Mouse (Mus musculus) MEL (cell line): ENCODE measurements around the gene Foxk2. TPM values are rescaled to one million over a fixed set of nuclear protein-coding genes. Genes with fewer than 3 reads are reported as not detected.

ENCODE experiments used
- DNase-seq: peaks from one replicate; pipeline ENCODE4 v3.0.0; 2011; ENCODE audit warnings: low read depth, low spot score
- H3K27ac ChIP-seq: 2 replicates; pipeline ENCODE4 v1.5.1; 2012; ENCODE audit warnings: low read depth, mild to moderate bottlenecking, control low read depth, low read length, moderate library complexity; ENCODE audit not compliant: control insufficient read depth
- H3K27me3 ChIP-seq, 2 experiments: fragments of 150-350 bp in 1 of 2; sonication (generic) in 1 of 2; 2 replicates each; pipeline ENCODE4 v1.6.1; 2012; ENCODE audit warnings: low read length in 2 of 2, mild to moderate bottlenecking in 2 of 2, improper control_type of control experiment in 1 of 2, moderate library complexity in 1 of 2; ENCODE audit not compliant: insufficient read depth in 2 of 2, control insufficient read depth in 1 of 2
- H3K36me3 ChIP-seq, 2 experiments: 2 replicates each; pipeline ENCODE4 v1.6.1; 2012 to 2014; ENCODE audit warnings: low read length in 2 of 2, improper control_type of control experiment in 1 of 2, inconsistent platforms in 1 of 2, mild to moderate bottlenecking in 1 of 2; ENCODE audit not compliant: insufficient read depth in 2 of 2, control insufficient read depth in 1 of 2
- H3K4me1 ChIP-seq, 2 experiments: fragments of 150-350 bp in 1 of 2; sonication (generic) in 1 of 2; 2 replicates each; pipeline ENCODE4 v1.6.1; 2012; ENCODE audit warnings: low read length in 2 of 2, improper control_type of control experiment in 1 of 2, mild to moderate bottlenecking in 1 of 2; ENCODE audit not compliant: insufficient read depth in 2 of 2, control insufficient read depth in 1 of 2
- H3K4me3 ChIP-seq, 2 experiments: fragments of 150-350 bp in 1 of 2; sonication (generic) in 1 of 2; 2 replicates each; pipeline ENCODE4 v1.5.1; 2012; ENCODE audit warnings: low read depth in 2 of 2, low read length in 2 of 2, mild to moderate bottlenecking in 2 of 2, moderate library complexity in 2 of 2, control low read depth in 1 of 2, improper control_type of control experiment in 1 of 2; ENCODE audit not compliant: control insufficient read depth in 1 of 2, insufficient read depth in 1 of 2
- H3K79me2 ChIP-seq: 2 replicates; pipeline ENCODE4 v1.6.1; 2012; ENCODE audit warnings: mild to moderate bottlenecking, low read length, moderate library complexity; ENCODE audit not compliant: control insufficient read depth, poor library complexity, insufficient read depth
- H3K9ac ChIP-seq: 2 replicates; pipeline ENCODE4 v1.6.1; 2012; ENCODE audit warnings: low read depth, mild to moderate bottlenecking, control low read depth, low read length, moderate library complexity; ENCODE audit not compliant: control insufficient read depth, poor library complexity, severe bottlenecking
- H3K9me3 ChIP-seq: fragments of 150-350 bp; sonication (generic); replicated peaks from 2 replicates; pipeline ENCODE4 v1.6.1; 2012; ENCODE audit warnings: mild to moderate bottlenecking, low read length, improper control_type of control experiment, moderate library complexity; ENCODE audit not compliant: insufficient read depth
- CTCF ChIP-seq, 3 experiments: IDR thresholded peaks in 2 of 3; conservative IDR thresholded peaks in 1 of 3; 2 replicates each; pipeline ENCODE4 v1.5.1; 2011 to 2012; ENCODE audit warnings: low read length in 3 of 3, low read depth in 2 of 3, mild to moderate bottlenecking in 2 of 3, improper control_type of control experiment in 1 of 3, inconsistent platforms in 1 of 3, mixed read lengths in 1 of 3, moderate library complexity in 1 of 3; ENCODE audit not compliant: control insufficient read depth in 1 of 3, insufficient read depth in 1 of 3, poor library complexity in 1 of 3, severe bottlenecking in 1 of 3
- ELF1 ChIP-seq: IDR thresholded peaks from 2 replicates; pipeline ENCODE4 v1.6.1; 2014; ENCODE audit warnings: low read depth, mild to moderate bottlenecking, inconsistent platforms, low read length, improper control_type of control experiment, moderate library complexity
- EP300 ChIP-seq, 2 experiments: IDR thresholded peaks; 2 replicates each; pipeline ENCODE4 v1.6.1; 2011; ENCODE audit warnings: improper control_type of control experiment in 2 of 2, low read length in 2 of 2, low read depth in 1 of 2, mild to moderate bottlenecking in 1 of 2
- HCFC1 ChIP-seq: IDR thresholded peaks from 2 replicates; pipeline ENCODE4 v1.6.1; 2012; ENCODE audit warnings: low read depth, mild to moderate bottlenecking, inconsistent platforms, low read length, improper control_type of control experiment, moderate library complexity
- MAFK ChIP-seq: IDR thresholded peaks from 2 replicates; pipeline ENCODE4 v1.6.1; 2011; ENCODE audit warnings: low read depth, mild to moderate bottlenecking, low read length, improper control_type of control experiment, borderline replicate concordance
- MEF2A ChIP-seq: IDR thresholded peaks from 2 replicates; pipeline ENCODE4 v1.6.1; 2014; ENCODE audit warnings: low read depth, mild to moderate bottlenecking, inconsistent platforms, low read length, improper control_type of control experiment; ENCODE audit not compliant: poor library complexity, insufficient replicate concordance, severe bottlenecking; ENCODE audit errors: extremely low read depth
- MXI1 ChIP-seq: IDR thresholded peaks from 2 replicates; pipeline ENCODE4 v1.6.1; 2011; ENCODE audit warnings: mild to moderate bottlenecking, low read depth, low read length, improper control_type of control experiment
- MYC ChIP-seq: IDR thresholded peaks from 2 replicates; pipeline ENCODE4 v1.6.1; 2011; ENCODE audit warnings: low read depth, mild to moderate bottlenecking, low read length, improper control_type of control experiment, moderate library complexity
- NELFE ChIP-seq: IDR thresholded peaks from 2 replicates; pipeline ENCODE4 v1.6.1; 2011; ENCODE audit warnings: low read depth, low read length, improper control_type of control experiment
- NRF1 ChIP-seq: IDR thresholded peaks from 2 replicates; pipeline ENCODE4 v1.6.1; 2014; ENCODE audit warnings: low read depth, mild to moderate bottlenecking, inconsistent platforms, low read length, improper control_type of control experiment, moderate library complexity; ENCODE audit not compliant: poor library complexity, insufficient read depth, severe bottlenecking
- POLR2AphosphoS5 ChIP-seq: IDR thresholded peaks from 2 replicates; pipeline ENCODE4 v1.6.1; 2012; ENCODE audit warnings: low read depth, borderline replicate concordance, mild to moderate bottlenecking, inconsistent platforms, low read length, moderate library complexity, mixed read lengths
- RAD21 ChIP-seq: IDR thresholded peaks from 2 replicates; pipeline ENCODE4 v1.6.1; 2011; ENCODE audit warnings: mild to moderate bottlenecking, low read depth, low read length, improper control_type of control experiment
- RCOR1 ChIP-seq: IDR thresholded peaks from 2 replicates; pipeline ENCODE4 v1.6.1; 2012; ENCODE audit warnings: low read depth, mild to moderate bottlenecking, inconsistent platforms, low read length, improper control_type of control experiment
- SIN3A ChIP-seq: IDR thresholded peaks from 2 replicates; pipeline ENCODE4 v1.6.1; 2012; ENCODE audit warnings: low read length, improper control_type of control experiment, inconsistent platforms
- SMC3 ChIP-seq: IDR thresholded peaks from 2 replicates; pipeline ENCODE4 v1.6.1; 2011; ENCODE audit warnings: low read depth, low read length, improper control_type of control experiment
- TBP ChIP-seq: IDR thresholded peaks from 2 replicates; pipeline ENCODE4 v1.8.0; 2011; ENCODE audit warnings: low read depth, low read length, improper control_type of control experiment
- TCF12 ChIP-seq: IDR thresholded peaks from 2 replicates; pipeline ENCODE4 v1.6.1; 2014; ENCODE audit warnings: low read depth, mild to moderate bottlenecking, inconsistent platforms, low read length, improper control_type of control experiment, moderate library complexity
- USF1 ChIP-seq: IDR thresholded peaks from 2 replicates; pipeline ENCODE4 v1.6.1; 2014; ENCODE audit warnings: low read depth, mild to moderate bottlenecking, inconsistent platforms, low read length, improper control_type of control experiment, moderate library complexity
- ZC3H11A ChIP-seq: IDR thresholded peaks from 2 replicates; pipeline ENCODE4 v1.6.1; 2012; ENCODE audit warnings: low read depth, mild to moderate bottlenecking, inconsistent platforms, low read length, improper control_type of control experiment
- ZMIZ1 ChIP-seq: IDR thresholded peaks from 2 replicates; pipeline ENCODE4 v1.6.1; 2012; ENCODE audit warnings: low read depth, mild to moderate bottlenecking, inconsistent platforms, low read length, improper control_type of control experiment, moderate library complexity
- ZNF384 ChIP-seq: IDR thresholded peaks from 2 replicates; pipeline ENCODE4 v1.6.1; 2012; ENCODE audit warnings: low read depth, mild to moderate bottlenecking, inconsistent platforms, low read length, improper control_type of control experiment
- polyA plus RNA-seq, 2 experiments: library from polyadenylated mRNA; stranded (reverse) in 1 of 2; unstranded in 1 of 2; fragments of >175 nt in 1 of 2; fragments of >200 nt in 1 of 2; gene quantifications; 2 replicates each; pipeline versions ENCODE4 v1.2.1 to v1.2.4; 2012; ENCODE audit warnings: low replicate concordance in 2 of 2, low read depth in 1 of 2; ENCODE audit not compliant: insufficient read length in 2 of 2, insufficient read depth in 1 of 2, missing spikeins in 1 of 2
- total RNA-seq: library from RNA; depleted of rRNA; stranded (reverse); fragments of 300-350 nt; gene quantifications from 2 replicates; pipeline ENCODE4 v1.2.3, GENCODE M21; 2012

Foxk2 gene
- total and polyA plus RNA-seq, 3 experiments = 64.5 to 317 (median 68.0) TPM

DNA sequence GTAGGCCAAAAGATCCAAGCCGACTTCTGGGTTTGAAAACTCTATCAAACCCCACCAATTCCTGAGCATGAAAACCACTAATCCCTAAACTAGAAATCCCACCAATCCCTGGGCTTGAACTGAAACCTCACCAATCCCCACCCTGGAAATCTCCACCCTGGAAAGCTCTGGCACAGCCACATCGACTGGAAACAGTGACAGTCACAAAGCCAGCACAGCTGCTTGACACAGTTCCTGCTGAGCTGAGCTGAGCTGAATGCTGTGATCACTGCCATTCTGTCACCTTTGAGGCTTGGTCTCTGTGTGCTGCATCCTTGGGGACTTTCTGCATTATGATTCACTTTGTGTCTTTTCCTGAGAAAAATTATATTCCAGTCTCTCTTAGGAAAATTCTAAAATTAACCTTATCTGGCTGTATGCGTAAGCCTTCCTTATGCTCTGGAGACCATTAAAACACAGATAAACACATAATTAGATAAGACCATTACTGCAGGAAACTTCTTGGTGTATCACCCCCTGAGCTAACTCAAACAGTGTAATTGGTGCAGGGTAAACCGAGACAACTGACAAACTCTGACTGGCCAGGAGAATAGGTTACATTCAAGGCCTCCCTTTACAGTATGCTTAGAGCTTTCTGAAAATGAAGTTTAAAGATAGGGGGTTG is 28.0 kb upstream of the Foxk2 start (continued):
- TF ChIP-seq MXI1 (no peak), USF1 (no peak), ZNF384 (no peak), ZMIZ1 (no peak), MEF2A (peak; percentile 93), MAFK (no peak), TBP (no peak), CTCF (IDR thresholded peaks at IDR 0.05 in 2 of 3, conservative IDR thresholded peaks at IDR 0.05 in 1 of 3; ENCODE audit: control insufficient read depth in 1 of 3, insufficient read depth in 1 of 3, low read depth in 2 of 3, low read length in 3 of 3, poor library complexity in 1 of 3, severe bottlenecking in 1 of 3) (no peak), MYC (no peak), POLR2AphosphoS5 (no peak), NELFE (no peak), ELF1 (no peak), RCOR1 (peak; percentile 56; the same call in 1 of the 2 replicates), RAD21 (no peak), ZC3H11A (no peak), SMC3 (no peak)

- DNase-seq = peak; percentile 62
- peak overlapping the region; percentile 20; the same call in 1 of the 2 replicates for H3K27ac ChIP-seq
- H3K27me3 ChIP-seq = no peaks in the 10 kb centered on the region
- peak overlapping the region; percentile 18; the same call in 1 of the 2 replicates for H3K9ac ChIP-seq
- H3K4me1 ChIP-seq = peaks cover 26 to 27% of the 10 kb centered on the region in 2 experiments
- TF ChIP-seq MEF2A (0 out of 2 replicates have a peak, but pooled peaks have one; percentile 11), SIN3A (peak; percentile 33; the same call in 1 of the 2 replicates), TCF12 (no peak), HCFC1 (no peak), EP300 (IDR thresholded peaks at IDR 0.05; ENCODE audit: low read depth in 1 of 2, low read length in 2 of 2) (0 out of 4 replicates have a peak, but pooled peaks of 1 of the 2 experiments have one; percentile 43), NELFE (peak; percentile 41; the same call in 1 of the 2 replicates), MXI1 (no peak), NRF1 (0 out of 2 replicates have a peak, but pooled peaks have one; percentile 9), ZC3H11A (no peak), RAD21 (no peak), TBP (peak; percentile 75), ZMIZ1 (peak; percentile 58; the same call in 1 of the 2 replicates)
- no peak overlapping the region for H3K4me3 ChIP-seq
- peaks cover 0 to 41% of the 10 kb centered on the region in 2 experiments; a peak in 2 of 4 replicates for H3K36me3 ChIP-seq
- peaks cover 15% of the 10 kb centered on the region for H3K79me2 ChIP-seq
- no peaks in the 10 kb centered on the region for H3K9me3 ChIP-seq
These were observed 27.1 kb upstream of the Foxk2 start for GRCm38 (mm10) chr11:121232706-121233105.
